Mouse (Mus musculus) forebrain, embryonic 11.5 days (tissue): ENCODE data around the gene Eml6. TPM values are rescaled to one million over a fixed set of nuclear protein-coding genes. Genes with fewer than 3 reads are reported as not detected.

ENCODE experiments used
- ATAC-seq: fragments of 200-750 bp; cut with Nextera tagmentation; replicated peaks from 2 replicates; pipeline ENCODE4 v1.8.0; 2017; ENCODE audit warnings: moderate TSS enrichment; ENCODE audit not compliant: low FRiP score
- DNase-seq: peaks from one replicate; pipeline ENCODE4 v3.0.0-alpha.2; 2017; ENCODE audit warnings: low spot score
- H3K27ac ChIP-seq: fragments of 300-500 bp; sonication (generic); 2 replicates; pipeline ENCODE4 v1.5.1; 2014; ENCODE audit warnings: low read depth, low read length
- H3K27me3 ChIP-seq: fragments of 300-500 bp; sonication (generic); 2 replicates; pipeline ENCODE4 v1.6.1; 2014; ENCODE audit warnings: mild to moderate bottlenecking, low read length, mixed read lengths; ENCODE audit not compliant: control insufficient read depth, insufficient read depth
- H3K36me3 ChIP-seq: fragments of 300-500 bp; sonication (generic); 2 replicates; pipeline ENCODE4 v1.6.1; 2014; ENCODE audit warnings: mild to moderate bottlenecking, low read length, moderate library complexity, mixed read lengths; ENCODE audit not compliant: control insufficient read depth, insufficient read depth
- H3K4me1 ChIP-seq: fragments of 300-500 bp; sonication (generic); replicated peaks from 2 replicates; pipeline ENCODE4 v1.6.1; 2014; ENCODE audit warnings: low read length, mixed read lengths; ENCODE audit not compliant: control insufficient read depth, insufficient read depth
- H3K4me2 ChIP-seq: fragments of 300-500 bp; sonication (generic); 2 replicates; pipeline ENCODE4 v1.6.1; 2014; ENCODE audit warnings: low read depth, mild to moderate bottlenecking, low read length, moderate library complexity, mixed read lengths; ENCODE audit not compliant: severe bottlenecking
- H3K4me3 ChIP-seq: fragments of 300-500 bp; sonication (generic); 2 replicates; pipeline ENCODE4 v1.5.1; 2014; ENCODE audit warnings: low read depth, low read length
- H3K9ac ChIP-seq: fragments of 300-500 bp; sonication (generic); 2 replicates; pipeline ENCODE4 v1.6.1; 2014; ENCODE audit warnings: low read length
- H3K9me3 ChIP-seq: fragments of 300-500 bp; sonication (generic); 2 replicates; pipeline ENCODE4 v1.6.1; 2016; ENCODE audit warnings: low read length, mixed read lengths; ENCODE audit not compliant: control insufficient read depth
- WGBS: fragments of 180-500 bp; shearing (Covaris S2); extraction: QIAGEN DNeasy Blood & Tissue Kit; methylation state at CpG from one replicate; pipeline ENCODE4 v1.1.7; 2014; 5-methylcytosine and 5-hydroxymethylcytosine counted together
- polyA plus RNA-seq: library from polyadenylated mRNA; unstranded; fragments of >200 nt; fragmentation: Nextera tagmentation; extraction: Ambion mirVana; gene quantifications from 2 replicates; pipeline ENCODE4 v1.2.1, GENCODE M21; 2014

The Eml6 gene
- polyA plus RNA-seq, 1 experiment from 2014 or later: 0.76 TPM

- 53% methylated on average over 2 of the region's 2 CpGs for WGBS
- Histone ChIP-seq H3K4me1 (no peaks in the 10 kb centered on the region), H3K4me3 (no peak overlapping the region), H3K36me3 (no peaks in the 10 kb centered on the region), H3K9me3 (no peaks in the 10 kb centered on the region), H3K9ac (no peak overlapping the region), H3K27me3 (no peaks in the 10 kb centered on the region), H3K27ac (no peak overlapping the region), H3K4me2 (no peak overlapping the region)
- no peak for DNase-seq
- no peak for ATAC-seq
Measured at GRCm38 (mm10) chr11:29924332-29924731, 101.5 kb downstream of the Eml6 start.

GRCm38 (mm10) chr11:29923851-29924250, 102.0 kb downstream of the Eml6 start:
- 69% methylated on average over 1 of the region's 1 CpGs for WGBS
- H3K9ac ChIP-seq: no peak overlapping the region
- no peak overlapping the region for H3K27ac ChIP-seq
- no peak overlapping the region for H3K4me2 ChIP-seq
- DNase-seq (no peak), ATAC-seq (no peak)
- no peaks in the 10 kb centered on the region for H3K4me1 ChIP-seq
- no peaks in the 10 kb centered on the region for H3K27me3 ChIP-seq
- no peak overlapping the region for H3K4me3 ChIP-seq
- H3K9me3 ChIP-seq: no peaks in the 10 kb centered on the region
- no peaks in the 10 kb centered on the region for H3K36me3 ChIP-seq

- no peak for DNase-seq
- 88% methylated on average over 4 of the region's 4 CpGs for whole genome bisulfite sequencing
- Histone ChIP-seq H3K4me1 (no peaks in the 10 kb centered on the region), H3K4me3 (no peak overlapping the region), H3K27me3 (no peaks in the 10 kb centered on the region), H3K27ac (no peak overlapping the region), H3K4me2 (no peak overlapping the region), H3K9me3 (no peaks in the 10 kb centered on the region), H3K36me3 (no peaks in the 10 kb centered on the region), H3K9ac (no peak overlapping the region)
- ATAC-seq: no peak
Measured at GRCm38 (mm10) chr11:29913180-29913579, 112.7 kb downstream of the Eml6 start.

GRCm38 (mm10) chr11:29909330-29909729, 116.5 kb downstream of the Eml6 start:
- no peaks in the 10 kb centered on the region for H3K9me3 ChIP-seq
- no peaks in the 10 kb centered on the region for H3K4me1 ChIP-seq
- no peaks in the 10 kb centered on the region for H3K27me3 ChIP-seq
- H3K27ac ChIP-seq: no peak overlapping the region
- H3K4me2 ChIP-seq: no peak overlapping the region
- H3K9ac ChIP-seq: no peak overlapping the region
- H3K36me3 ChIP-seq: no peaks in the 10 kb centered on the region
- DNase-seq (no peak), ATAC-seq (no peak)
- H3K4me3 ChIP-seq: no peak overlapping the region

GRCm38 (mm10) chr11:29885160-29885559, 140.7 kb downstream of the Eml6 start:
- Histone ChIP-seq H3K4me3 (no peak overlapping the region), H3K27ac (no peak overlapping the region), H3K9ac (no peak overlapping the region), H3K36me3 (no peaks in the 10 kb centered on the region), H3K4me2 (no peak overlapping the region), H3K9me3 (no peaks in the 10 kb centered on the region), H3K27me3 (no peaks in the 10 kb centered on the region), H3K4me1 (no peaks in the 10 kb centered on the region)
- 6% methylated on average over 1 of the region's 1 CpGs for WGBS
- DNase-seq (no peak), ATAC-seq (peak; percentile 79)

GRCm38 (mm10) chr11:29884355-29884754, 141.5 kb downstream of the Eml6 start:
- 70% methylated on average over 1 of the region's 1 CpGs for WGBS
- H3K27ac ChIP-seq: no peak overlapping the region
- H3K9me3 ChIP-seq: no peaks in the 10 kb centered on the region
- no peak overlapping the region for H3K4me3 ChIP-seq
- no peak overlapping the region for H3K9ac ChIP-seq
- no peaks in the 10 kb centered on the region for H3K27me3 ChIP-seq
- H3K4me1 ChIP-seq: no peaks in the 10 kb centered on the region
- ATAC-seq: no peak
- no peak overlapping the region for H3K4me2 ChIP-seq
- no peaks in the 10 kb centered on the region for H3K36me3 ChIP-seq
- DNase-seq: no peak

GRCm38 (mm10) chr11:29883024-29883423, 142.8 kb downstream of the Eml6 start:
- H3K9me3 ChIP-seq: no peaks in the 10 kb centered on the region
- no peak for DNase-seq
- H3K4me3 ChIP-seq: no peak overlapping the region
- H3K27ac ChIP-seq: no peak overlapping the region
- ATAC-seq: no peak
- WGBS: 48% methylated on average over 4 of the region's 4 CpGs
- H3K4me2 ChIP-seq: no peak overlapping the region
- H3K27me3 ChIP-seq: no peaks in the 10 kb centered on the region
- no peaks in the 10 kb centered on the region for H3K4me1 ChIP-seq
- no peak overlapping the region for H3K9ac ChIP-seq
- no peaks in the 10 kb centered on the region for H3K36me3 ChIP-seq

GRCm38 (mm10) chr11:29879641-29880040, 146.2 kb downstream of the Eml6 start:
- Histone ChIP-seq H3K36me3 (no peaks in the 10 kb centered on the region), H3K27me3 (no peaks in the 10 kb centered on the region), H3K4me1 (no peaks in the 10 kb centered on the region), H3K4me3 (no peak overlapping the region), H3K27ac (no peak overlapping the region), H3K9me3 (no peaks in the 10 kb centered on the region), H3K4me2 (no peak overlapping the region), H3K9ac (no peak overlapping the region)
- DNase-seq (no peak), ATAC-seq (no peak)
- WGBS: 92% methylated on average over 2 of the region's 2 CpGs

GRCm38 (mm10) chr11:29877981-29878380, 147.9 kb downstream of the Eml6 start:
- no peak for DNase-seq
- no peak for ATAC-seq
- Histone ChIP-seq H3K9ac (no peak overlapping the region), H3K36me3 (no peaks in the 10 kb centered on the region), H3K4me2 (no peak overlapping the region), H3K4me1 (no peaks in the 10 kb centered on the region), H3K27ac (no peak overlapping the region), H3K9me3 (no peaks in the 10 kb centered on the region), H3K27me3 (no peaks in the 10 kb centered on the region), H3K4me3 (no peak overlapping the region)
- 76% methylated on average over 1 of the region's 1 CpGs for WGBS
